Mouse (Mus musculus) right cerebral cortex, adult 2 months (tissue): ENCODE data around the gene Psmd3.
A peak's percentile ranks its signal among the peaks of the same experiment; 100 is the strongest.
"Not testable (repeated sequence)": the region's sequence is repeated elsewhere in the genome, so short reads cannot be mapped to it uniquely, and the experiment has no call there.

ENCODE experiments used
- DNase-seq, 2 experiments: peaks; one replicate each; pipeline ENCODE4 v3.0.0; 2021 to 2022; ENCODE audit warnings: low spot score in 2 of 2

The Psmd3 gene

GRCm38 (mm10) chr11:98681786-98682745 is at the start of gene Psmd3:
TSS of gene Psmd3 (plus strand) at chr11:98682554.
- DNase-seq, result peak; percentile 97 to 100

GRCm38 (mm10) chr11:98635312-98635970 is 46.9 kb upstream of the Psmd3 start:
- DNase-seq, result not testable (repeated sequence)

GRCm38 (mm10) chr11:98637501-98637900 is 44.9 kb upstream of the Psmd3 start:
- no peak for DNase-seq

GRCm38 (mm10) chr11:98640091-98640490 is 42.3 kb upstream of the Psmd3 start:
- no peak for DNase-seq

GRCm38 (mm10) chr11:98644757-98645156 is 37.6 kb upstream of the Psmd3 start:
- no peak for DNase-seq

GRCm38 (mm10) chr11:98645946-98646345 is 36.4 kb upstream of the Psmd3 start:
- no peak for DNase-seq

- DNase-seq, result no peak
Measured at GRCm38 (mm10) chr11:98646459-98646858, 35.9 kb upstream of the Psmd3 start, which contains the start of gene Gsdma2. TSS of gene Gsdma2 (plus strand) at chr11:98646759.

- peak in 1 of 2 experiments; percentile 25 for DNase-seq
Measured at GRCm38 (mm10) chr11:98655076-98655475, 27.3 kb upstream of the Psmd3 start.

GRCm38 (mm10) chr11:98660517-98660916 is 21.8 kb upstream of the Psmd3 start:
- peak; percentile 43 to 46 for DNase-seq

GRCm38 (mm10) chr11:98664091-98664490 is 18.3 kb upstream of the Psmd3 start, which contains the start of gene Gsdma:
TSS of gene Gsdma (plus strand) at chr11:98664351.
- DNase-seq, result no peak

GRCm38 (mm10) chr11:98668984-98669383 is 13.4 kb upstream of the Psmd3 start:
- DNase-seq, result no peak

- no peak for DNase-seq
Measured at GRCm38 (mm10) chr11:98671284-98671815, 11.0 kb upstream of the Psmd3 start.

- no peak for DNase-seq
Measured at GRCm38 (mm10) chr11:98671857-98672256, 10.5 kb upstream of the Psmd3 start.

GRCm38 (mm10) chr11:98672482-98672881 is 9.9 kb upstream of the Psmd3 start:
- DNase-seq, result no peak

- peak; percentile 43 for DNase-seq
Measured at GRCm38 (mm10) chr11:98673136-98673535, 9.2 kb upstream of the Psmd3 start.

- DNase-seq, result no peak
Measured at GRCm38 (mm10) chr11:98675829-98676363, 6.5 kb upstream of the Psmd3 start.

GRCm38 (mm10) chr11:98680023-98680422 is 2.3 kb upstream of the Psmd3 start:
- no peak for DNase-seq

GRCm38 (mm10) chr11:98680595-98680994 is 1.8 kb upstream of the Psmd3 start:
- not testable (repeated sequence) for DNase-seq

- DNase-seq, result no peak
Measured at GRCm38 (mm10) chr11:98681186-98681585, 1.2 kb upstream of the Psmd3 start.

- DNase-seq, result no peak
Measured at GRCm38 (mm10) chr11:98682811-98683210, 457 bp downstream of the Psmd3 start.

GRCm38 (mm10) chr11:98685642-98686041 is 3.3 kb downstream of the Psmd3 start:
- no peak for DNase-seq

GRCm38 (mm10) chr11:98686976-98687375 is 4.6 kb downstream of the Psmd3 start:
- no peak for DNase-seq
